Mouse (Mus musculus) midbrain, embryonic 16.5 days (tissue): Measurements from ENCODE around the gene Tex21. TPM values are rescaled to one million over a fixed set of nuclear protein-coding genes. Genes with fewer than 3 reads are reported as not detected.
A peak's percentile ranks its signal among the peaks of the same experiment; 100 is the strongest.

Experiments
- ATAC-seq: fragments of 200-750 bp; cut with Nextera tagmentation; 2 replicates; pipeline ENCODE4 v1.8.0; 2017; ENCODE audit warnings: moderate TSS enrichment
- H3K27ac ChIP-seq: fragments of 300-500 bp; sonication (generic); 2 replicates; pipeline ENCODE4 v1.5.1; 2014; ENCODE audit warnings: mild to moderate bottlenecking, low read length, mixed read lengths
- H3K27me3 ChIP-seq: fragments of 300-500 bp; sonication (generic); 2 replicates; pipeline ENCODE4 v1.6.1; 2014; ENCODE audit warnings: low read depth, low read length, mixed read lengths; ENCODE audit not compliant: control insufficient read depth, insufficient read depth
- H3K36me3 ChIP-seq: fragments of 300-500 bp; sonication (generic); 2 replicates; pipeline ENCODE4 v1.6.1; 2014; ENCODE audit warnings: mild to moderate bottlenecking, low read length, moderate library complexity, mixed read lengths; ENCODE audit not compliant: control insufficient read depth, insufficient read depth
- H3K4me1 ChIP-seq: fragments of 300-500 bp; sonication (generic); 2 replicates; pipeline ENCODE4 v1.6.1; 2014; ENCODE audit warnings: mild to moderate bottlenecking, low read length, mixed read lengths; ENCODE audit not compliant: control insufficient read depth, insufficient read depth
- H3K4me2 ChIP-seq: fragments of 300-500 bp; sonication (generic); 2 replicates; pipeline ENCODE4 v1.6.1; 2014; ENCODE audit warnings: mild to moderate bottlenecking, low read length, mixed read lengths
- H3K4me3 ChIP-seq: fragments of 300-500 bp; sonication (generic); 2 replicates; pipeline ENCODE4 v1.5.1; 2014; ENCODE audit warnings: low read depth, mild to moderate bottlenecking, low read length, moderate library complexity, mixed read lengths
- H3K9ac ChIP-seq: fragments of 300-500 bp; sonication (generic); 2 replicates; pipeline ENCODE4 v1.6.1; 2014; ENCODE audit warnings: low read depth, low read length, mixed read lengths
- H3K9me3 ChIP-seq: fragments of 300-500 bp; sonication (generic); replicated peaks from 2 replicates; pipeline ENCODE4 v1.6.1; 2014; ENCODE audit warnings: mild to moderate bottlenecking, low read length, mixed read lengths; ENCODE audit not compliant: control insufficient read depth, poor library complexity, severe bottlenecking
- whole genome bisulfite sequencing: fragments of 180-500 bp; shearing (Covaris S2); extraction: QIAGEN DNeasy Blood & Tissue Kit; methylation state at CpG from one replicate; pipeline ENCODE4 v1.1.7; 2014; 5-methylcytosine and 5-hydroxymethylcytosine counted together
- polyA plus RNA-seq: library from polyadenylated mRNA; unstranded; fragments of >200 nt; fragmentation: Nextera tagmentation; extraction: Ambion mirVana; gene quantifications from 2 replicates; pipeline ENCODE4 v1.2.1, GENCODE M21; 2015

The Tex21 gene
- polyA plus RNA-seq, 1 experiment from 2014 or later: not detected

DNA sequence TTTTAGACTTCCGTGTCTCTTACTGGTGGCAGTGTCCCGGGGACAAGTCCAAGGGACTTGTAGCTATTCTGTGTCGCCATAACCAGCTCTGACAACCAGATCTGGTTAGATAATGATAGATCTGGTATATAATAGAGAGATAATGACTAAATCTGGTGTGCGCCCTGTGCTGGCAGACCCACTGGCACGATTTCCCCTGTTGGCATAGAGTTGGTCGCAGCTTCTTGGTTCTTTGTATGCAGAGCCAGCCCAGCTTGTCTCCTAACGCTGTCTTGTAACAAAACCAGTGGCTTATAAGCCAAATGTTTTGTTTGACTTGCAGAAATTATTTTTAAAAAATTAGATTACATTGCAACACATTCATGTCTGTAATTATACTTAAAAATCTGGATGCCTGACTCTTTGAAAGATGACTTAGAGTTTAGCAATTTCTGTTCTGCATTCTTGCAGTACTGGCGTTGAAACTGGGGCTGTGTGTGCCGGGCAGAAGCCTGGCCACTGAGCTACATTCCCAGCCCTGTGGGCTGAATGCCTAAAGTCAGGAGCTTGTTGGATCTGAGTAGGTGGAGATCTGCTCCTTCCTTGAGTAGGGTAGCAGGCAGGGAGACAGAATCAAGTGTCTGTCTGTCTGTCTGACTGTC lies 17.9 kb upstream of the Tex21 start:
- H3K4me2 ChIP-seq: no peak overlapping the region; the same call in 1 of the 2 replicates
- 76% methylated on average over 9 of the region's 9 CpGs for WGBS
- no peak for ATAC-seq

GRCm38 (mm10) chr12:76263876-76264275 lies 17.3 kb upstream of the Tex21 start:
- Histone ChIP-seq H3K9ac (no peak overlapping the region), H3K27ac (no peak overlapping the region), H3K4me2 (no peak overlapping the region), H3K9me3 (no peaks in the 10 kb centered on the region), H3K27me3 (no peaks in the 10 kb centered on the region), H3K4me3 (no peak overlapping the region), H3K36me3 (no peaks in the 10 kb centered on the region), H3K4me1 (no peaks in the 10 kb centered on the region)
- ATAC-seq: no peak
- 41% methylated on average over 1 of the region's 1 CpGs for WGBS

More for the DNA sequence above, 17.9 kb upstream of the Tex21 start:
- Histone ChIP-seq H3K27me3 (no peaks in the 10 kb centered on the region), H3K36me3 (no peaks in the 10 kb centered on the region), H3K4me1 (no peaks in the 10 kb centered on the region), H3K27ac (0 out of 2 replicates have a peak overlapping the region, but pooled peaks have one; percentile 28), H3K9ac (no peak overlapping the region), H3K4me3 (no peak overlapping the region), H3K9me3 (no peaks in the 10 kb centered on the region)

DNA sequence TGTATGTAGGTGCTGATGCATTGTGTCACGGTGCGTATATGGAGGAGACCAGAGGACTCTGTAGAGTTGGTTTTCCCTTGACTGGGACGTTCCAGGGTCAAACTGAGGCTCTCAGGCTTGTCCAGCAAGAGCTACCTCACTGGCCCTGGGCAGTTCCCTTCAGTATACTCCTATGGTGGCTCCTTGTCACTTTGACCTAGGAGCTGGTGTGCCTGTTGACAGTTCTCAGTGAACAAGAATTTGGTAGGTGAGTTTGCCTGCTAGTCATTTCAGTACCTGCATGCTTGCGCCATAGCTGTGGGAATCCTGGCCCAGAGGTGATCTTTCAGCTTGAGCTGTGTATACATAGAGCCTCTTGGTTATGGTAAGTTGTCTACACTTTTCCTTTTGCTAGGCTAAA lies 16.4 kb upstream of the Tex21 start:
- Histone ChIP-seq H3K4me1 (no peaks in the 10 kb centered on the region), H3K9ac (no peak overlapping the region), H3K9me3 (no peaks in the 10 kb centered on the region), H3K27me3 (no peaks in the 10 kb centered on the region), H3K4me3 (no peak overlapping the region), H3K27ac (no peak overlapping the region), H3K4me2 (no peak overlapping the region), H3K36me3 (no peaks in the 10 kb centered on the region)
- 97% methylated on average over 4 of the region's 4 CpGs for WGBS
- no peak for ATAC-seq

DNA sequence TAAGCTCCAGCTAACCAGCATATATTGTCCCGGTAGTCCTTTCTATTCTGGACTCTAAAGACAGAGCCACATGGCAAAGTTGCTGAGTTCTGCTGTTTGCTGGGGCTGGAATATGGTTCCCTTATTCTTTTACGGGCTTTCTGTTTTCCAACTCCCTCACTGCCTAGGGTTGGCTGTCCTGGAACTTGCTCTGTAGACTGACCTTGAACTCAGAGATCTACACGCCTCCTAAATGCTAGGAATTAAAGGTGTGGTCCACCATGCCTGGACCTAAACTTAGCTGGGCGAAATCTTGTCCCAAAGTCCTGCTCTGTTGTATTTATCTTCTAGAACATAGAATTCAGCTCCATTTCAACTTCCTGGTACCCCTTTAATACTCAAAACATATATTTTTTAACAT lies 15.0 kb upstream of the Tex21 start:
- Histone ChIP-seq H3K4me1 (peaks cover under 1% of the 10 kb centered on the region), H3K4me3 (no peak overlapping the region), H3K9ac (no peak overlapping the region), H3K4me2 (no peak overlapping the region), H3K9me3 (no peaks in the 10 kb centered on the region), H3K36me3 (no peaks in the 10 kb centered on the region), H3K27me3 (no peaks in the 10 kb centered on the region), H3K27ac (no peak overlapping the region)
- ATAC-seq: no peak
- 94% methylated on average over 4 of the region's 4 CpGs for WGBS

GRCm38 (mm10) chr12:76260673-76261072 lies 14.1 kb upstream of the Tex21 start:
- H3K9me3 ChIP-seq: no peaks in the 10 kb centered on the region
- WGBS: 82% methylated on average over 3 of the region's 3 CpGs
- H3K4me1 ChIP-seq: peaks cover 9% of the 10 kb centered on the region
- H3K27me3 ChIP-seq: no peaks in the 10 kb centered on the region
- no peak overlapping the region for H3K27ac ChIP-seq
- H3K36me3 ChIP-seq: no peaks in the 10 kb centered on the region
- ATAC-seq: no peak
- H3K4me3 ChIP-seq: no peak overlapping the region
- no peak overlapping the region for H3K4me2 ChIP-seq
- H3K9ac ChIP-seq: no peak overlapping the region

DNA sequence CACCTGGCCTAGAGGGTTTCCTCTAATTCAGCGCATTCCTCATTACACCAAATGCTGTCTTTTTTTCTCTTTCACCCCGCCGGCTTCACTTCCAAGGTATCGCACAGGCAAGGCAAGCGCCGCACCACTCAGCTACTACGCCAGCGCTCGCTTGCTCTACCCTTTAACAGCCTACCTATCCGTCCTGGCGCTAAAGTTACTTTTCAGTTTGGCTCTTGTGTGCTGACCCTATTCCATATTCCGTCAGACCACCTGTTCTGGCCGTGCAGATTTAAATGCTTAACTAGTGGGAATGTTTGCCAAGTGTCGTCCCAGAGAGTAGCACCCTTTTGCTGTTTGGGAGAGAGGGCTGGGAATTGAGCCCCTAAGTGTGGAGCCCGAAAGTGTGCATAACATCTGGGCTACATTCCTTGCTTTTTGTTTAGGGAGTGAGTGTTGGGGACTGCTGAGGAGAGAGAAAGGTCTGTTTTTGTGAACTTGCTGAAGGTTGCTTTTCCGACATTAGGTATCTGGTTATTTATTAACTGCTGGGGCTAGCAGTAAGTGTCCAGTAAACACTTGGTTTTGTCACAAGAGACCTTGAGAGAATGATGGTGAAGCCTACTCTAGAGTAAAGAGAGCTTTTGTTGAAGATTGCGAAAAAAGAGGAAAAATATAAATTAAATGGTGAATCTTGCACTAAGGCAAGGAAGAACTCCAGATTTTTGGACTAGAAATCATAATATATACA lies 9.7 kb upstream of the Tex21 start:
- H3K27me3 ChIP-seq: no peaks in the 10 kb centered on the region
- no peak overlapping the region for H3K27ac ChIP-seq
- peak overlapping the region; percentile 73 for H3K9ac ChIP-seq
- 7% methylated on average over 17 of the region's 17 CpGs for WGBS
- H3K9me3 ChIP-seq: no peaks in the 10 kb centered on the region
- peak overlapping the region; percentile 48 for H3K4me3 ChIP-seq
- H3K36me3 ChIP-seq: no peaks in the 10 kb centered on the region
- ATAC-seq: no peak
- peaks cover 14% of the 10 kb centered on the region for H3K4me1 ChIP-seq
- H3K4me2 ChIP-seq: peak overlapping the region; percentile 85

- peak overlapping the region; percentile 83 for H3K27ac ChIP-seq
- no peaks in the 10 kb centered on the region for H3K27me3 ChIP-seq
- H3K4me2 ChIP-seq: peak overlapping the region; percentile 85
- H3K9ac ChIP-seq: peak overlapping the region; percentile 73
- peak; percentile 69 for ATAC-seq
- H3K4me3 ChIP-seq: peak overlapping the region; percentile 48
- WGBS: 0% methylated on average over 11 of the region's 11 CpGs
- no peaks in the 10 kb centered on the region for H3K9me3 ChIP-seq
- peaks cover 14% of the 10 kb centered on the region for H3K4me1 ChIP-seq
- no peaks in the 10 kb centered on the region for H3K36me3 ChIP-seq
These were observed 8.9 kb upstream of the Tex21 start for GRCm38 (mm10) chr12:76255499-76255875.

GRCm38 (mm10) chr12:76254725-76255498 lies 8.4 kb upstream of the Tex21 start, which contains the start of gene Mthfd1:
Gene Mthfd1, plus strand, starts transcription at chr12:76255298.
- Histone ChIP-seq H3K27me3 (no peaks in the 10 kb centered on the region), H3K27ac (peak within 1 kb of the TSS; percentile 83), H3K9ac (peak within 1 kb of the TSS; percentile 73), H3K4me2 (peak within 1 kb of the TSS; percentile 85), H3K4me3 (peak within 1 kb of the TSS; percentile 48), H3K9me3 (no peaks in the 10 kb centered on the region), H3K36me3 (no peaks in the 10 kb centered on the region), H3K4me1 (peaks cover 14% of the 10 kb centered on the region)
- 2% methylated on average over 43 of the region's 43 CpGs for WGBS
- peak; percentile 100 for ATAC-seq

DNA sequence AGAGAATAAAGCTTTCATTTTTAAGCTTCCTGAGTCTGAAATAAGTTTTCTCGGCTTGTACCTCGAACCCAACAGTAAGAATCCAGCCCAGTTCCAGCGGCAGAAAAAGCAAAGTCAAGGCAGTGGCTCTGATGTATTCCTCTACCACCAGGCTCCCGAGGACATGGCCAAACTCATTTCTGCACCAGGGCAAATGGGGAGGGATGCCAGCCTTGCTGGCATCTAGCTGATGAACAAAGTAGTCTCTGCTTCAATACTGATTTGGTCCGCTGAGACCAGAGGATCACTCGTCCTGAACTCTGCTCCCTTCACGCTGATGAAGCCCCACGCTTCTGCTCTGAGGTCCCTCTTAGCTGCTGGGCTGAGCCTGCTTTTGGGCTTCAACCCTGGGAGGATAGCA lies 7.4 kb upstream of the Tex21 start:
- Histone ChIP-seq H3K9ac (no peak overlapping the region), H3K4me1 (peaks cover 14% of the 10 kb centered on the region), H3K9me3 (no peaks in the 10 kb centered on the region), H3K27me3 (no peaks in the 10 kb centered on the region), H3K4me3 (no peak overlapping the region), H3K27ac (no peak overlapping the region), H3K36me3 (no peaks in the 10 kb centered on the region), H3K4me2 (no peak overlapping the region)
- 75% methylated on average over 8 of the region's 8 CpGs for WGBS
- ATAC-seq: no peak
